Mouse (Mus musculus) heart, postnatal 10 days (tissue): ENCODE measurements around the gene Stk38. TPM values are rescaled to one million over a fixed set of nuclear protein-coding genes. Genes with fewer than 3 reads are reported as not detected.
A peak's percentile ranks its signal among the peaks of the same experiment; 100 is the strongest.

Experiments
- DNase-seq, 2 experiments: peaks; one replicate each; pipeline ENCODE4 v3.0.0; 2021
- intact Hi-C: fragments of 180-260 bp; cut with DNase I; formaldehyde crosslinking; loops from one replicate; pipeline ENCODE4 v1.15.1; 2025
- total RNA-seq, 2 experiments: library from RNA; stranded (reverse); gene quantifications; 2 replicates each; pipeline ENCODE4 v1.2.3; 2021

Gene Stk38
- 10 to 100 TPM; 53.0 to 57.2 TPM for total RNA-seq

DNA sequence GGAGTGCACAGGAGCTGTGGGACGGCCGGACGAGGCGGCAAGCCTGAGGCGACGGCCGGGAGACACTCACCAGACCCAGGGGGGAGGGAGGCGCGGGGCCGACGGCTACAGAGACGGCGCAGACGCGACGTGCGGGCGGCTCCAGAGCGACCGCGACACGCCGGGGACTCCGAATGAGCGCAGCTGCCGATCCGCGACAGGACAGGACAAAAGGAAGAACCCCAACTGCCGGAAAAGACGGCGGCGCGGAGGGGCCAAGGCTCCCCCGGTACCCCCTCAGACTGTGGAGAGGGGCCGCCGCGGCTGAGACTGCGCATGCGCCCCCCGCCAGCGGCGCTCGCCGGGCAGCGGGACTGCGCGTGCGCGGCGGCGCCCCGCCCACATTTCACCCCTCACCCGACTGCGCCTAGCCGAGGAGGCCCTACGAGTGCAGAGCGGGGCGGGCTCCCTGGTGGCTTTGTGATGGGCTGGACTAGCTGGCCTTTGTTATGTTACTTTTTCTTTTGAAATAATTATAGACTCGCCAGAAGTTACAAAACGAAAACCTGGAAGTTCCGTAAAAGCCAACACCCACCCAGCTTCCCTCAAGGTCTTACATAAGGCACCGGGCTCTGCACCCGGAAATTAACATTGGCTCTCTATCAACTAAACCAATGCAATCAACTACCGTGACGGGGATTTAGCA lies at the start of gene Stk38:
Stk38 (minus strand) TSS at position 355 of the 685 bp plus-strand sequence.
- intact Hi-C loops = no loop called here
- DNase-seq = peak; percentile 95

DNA sequence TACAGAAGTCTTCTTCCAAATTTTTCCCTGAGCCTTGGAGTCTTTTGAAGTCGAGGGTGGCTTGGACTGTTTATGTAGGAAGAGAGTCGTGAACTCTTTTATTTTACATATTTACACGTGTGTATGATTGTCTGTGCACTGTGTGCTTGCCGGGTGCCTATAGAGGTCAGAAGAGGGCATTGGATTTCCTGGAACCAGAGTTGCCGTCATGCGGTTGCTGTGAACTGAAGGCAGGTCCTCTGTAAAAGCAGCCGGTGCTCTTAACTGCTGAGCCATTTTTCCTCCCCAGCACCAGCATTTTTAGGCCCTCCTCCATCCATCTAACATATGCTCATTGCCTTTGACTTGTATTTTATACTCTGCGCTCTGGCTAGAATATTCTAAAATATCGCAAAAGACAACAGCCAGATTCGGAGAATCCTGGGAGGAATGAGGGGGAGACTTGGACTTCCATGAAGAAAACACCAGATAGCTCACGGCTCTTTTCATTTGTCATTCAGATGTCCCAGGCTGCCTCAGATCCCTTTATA lies 49.6 kb upstream of the Stk38 start:
- DNase-seq = no peak
- intact Hi-C loops = loop anchor here (10.0 kb wide), 1 partner anchor 307 kb away; the partner anchor contains the start of gene Fgd2

DNA sequence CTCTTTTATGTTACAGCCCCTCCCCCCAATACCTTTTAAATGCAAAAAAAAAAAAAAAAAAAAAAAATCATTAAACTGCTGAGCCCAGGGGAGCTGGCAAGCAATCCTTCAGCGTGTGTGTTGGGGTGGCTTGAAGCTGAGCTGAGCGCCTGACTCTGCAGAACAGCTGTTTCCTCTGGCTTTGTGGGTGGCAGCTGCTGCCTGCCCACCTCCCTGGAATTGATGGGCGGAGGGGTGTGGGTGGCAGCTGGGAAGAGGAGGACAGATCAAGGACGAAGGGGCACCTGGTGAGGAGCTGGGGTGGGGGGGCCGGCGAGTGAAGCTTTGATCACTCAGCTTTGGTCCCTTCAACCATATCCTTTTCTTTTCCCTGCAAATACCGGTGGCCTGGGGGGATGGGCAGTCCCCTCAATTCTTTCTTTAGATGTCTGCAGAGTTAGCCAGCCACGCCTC lies 48.9 kb upstream of the Stk38 start:
- no peak for DNase-seq
- intact Hi-C loops = loop anchor here (10.0 kb wide), 1 partner anchor 308 kb away; the partner anchor contains the start of gene Fgd2

DNA sequence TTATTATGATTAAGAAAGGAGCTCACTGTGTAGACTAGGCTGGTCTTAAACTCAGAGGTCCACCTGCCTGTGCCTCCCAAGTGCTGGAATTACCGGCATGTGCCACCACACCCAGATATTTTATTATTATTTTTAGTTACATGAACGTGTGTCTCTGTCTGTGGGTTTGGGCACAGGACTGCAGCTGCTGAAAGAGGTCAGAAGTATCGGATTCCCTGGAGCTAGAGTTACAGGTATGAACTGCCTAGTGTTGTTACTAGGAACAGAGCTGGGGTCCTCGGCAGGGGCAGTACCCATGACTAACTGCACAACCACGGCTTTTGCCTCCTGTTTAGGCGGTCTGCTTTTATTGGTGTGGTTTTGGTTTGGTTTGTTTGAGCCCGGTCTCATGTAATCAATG lies 48.4 kb upstream of the Stk38 start:
- no peak for DNase-seq
- intact Hi-C loops = loop anchor here (10.0 kb wide), 1 partner anchor 309 kb away; the partner anchor contains the start of gene Fgd2

DNA sequence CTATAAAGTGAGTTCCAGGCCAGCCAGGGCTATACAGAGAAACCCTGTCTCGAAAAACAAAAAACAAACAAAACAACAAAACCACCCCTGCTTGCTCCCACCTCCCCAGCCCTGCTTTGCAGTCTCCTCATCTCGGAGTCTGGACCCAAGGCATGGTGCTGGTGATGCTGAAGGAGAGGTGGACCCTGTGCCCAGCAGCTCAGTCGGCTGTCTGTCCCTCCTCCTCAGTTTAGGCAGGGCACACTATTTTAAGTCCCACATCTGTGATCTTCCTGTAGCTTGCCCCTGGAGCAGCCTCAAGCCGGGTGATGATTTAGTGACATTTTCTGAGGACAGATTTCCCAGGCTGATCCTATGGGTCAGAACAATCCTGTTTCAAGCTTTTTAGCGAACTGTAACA lies 47.8 kb upstream of the Stk38 start:
- no peak for DNase-seq
- intact Hi-C loops = loop anchor here (10.0 kb wide), 1 partner anchor 309 kb away; the partner anchor contains the start of gene Fgd2

DNA sequence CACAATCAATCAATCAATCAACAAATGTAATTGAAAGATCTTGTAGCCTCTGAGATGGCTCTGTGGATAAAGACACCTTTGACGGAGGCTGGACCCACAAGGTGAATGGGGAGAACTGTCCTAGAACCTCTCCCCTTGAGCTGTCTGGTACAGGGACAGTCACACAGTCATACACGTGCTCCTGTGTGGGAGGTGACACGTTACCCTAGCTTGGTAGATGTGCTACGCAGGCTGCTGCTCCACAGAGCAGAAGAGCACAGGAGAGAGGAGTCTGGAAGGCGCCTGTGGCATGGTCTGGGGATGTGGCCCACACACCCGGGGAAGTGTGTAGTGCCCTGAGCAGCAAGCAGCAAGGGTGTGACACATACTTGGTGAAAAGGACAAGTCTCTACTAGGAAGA lies 46.6 kb upstream of the Stk38 start:
- intact Hi-C loops = loop anchor here (10.0 kb wide), 1 partner anchor 310 kb away; the partner anchor contains the start of gene Fgd2
- DNase-seq = no peak

DNA sequence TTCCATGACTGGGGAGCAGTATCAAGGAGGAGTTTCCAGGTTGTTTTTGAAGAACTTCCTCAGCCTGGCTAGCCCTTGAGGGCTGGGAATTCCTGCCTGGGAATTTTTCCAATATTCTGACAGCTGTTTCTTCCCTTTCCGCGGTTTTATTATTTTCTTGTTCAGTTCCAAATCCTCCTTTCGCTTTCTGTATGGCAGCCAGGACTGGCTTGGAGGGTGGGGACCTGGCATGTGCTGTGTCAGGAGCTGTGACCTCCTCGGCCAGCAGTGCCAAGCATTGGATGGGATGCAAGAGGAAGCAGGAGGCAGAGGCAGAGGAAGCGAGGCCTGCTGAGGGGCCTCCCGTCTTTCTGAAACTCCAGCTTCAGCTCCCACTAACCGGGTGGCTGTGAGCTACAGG lies 46.0 kb upstream of the Stk38 start:
- intact Hi-C loops = loop anchor here (10.0 kb wide), 1 partner anchor 311 kb away; the partner anchor contains the start of gene Fgd2
- peak; percentile 77 for DNase-seq

DNA sequence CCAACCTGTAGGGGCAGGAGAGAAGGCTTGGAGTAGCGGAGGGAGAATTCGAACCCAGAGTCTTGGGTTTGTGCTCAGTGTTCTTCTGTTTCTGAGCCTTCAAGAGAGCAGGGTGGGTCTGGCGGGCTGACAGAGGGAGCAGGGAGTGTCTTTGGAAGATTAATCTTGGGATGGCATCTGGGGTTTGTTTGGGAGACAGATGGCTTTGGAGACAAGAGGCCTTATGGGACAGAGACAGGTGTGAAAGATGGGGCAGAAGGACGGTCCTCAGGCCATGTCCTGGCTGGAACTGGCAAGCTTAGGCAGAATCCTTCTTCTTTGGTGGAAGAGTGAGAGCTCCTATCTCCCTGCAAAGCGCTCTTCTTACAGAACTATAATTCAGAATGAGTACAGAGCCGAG lies 45.3 kb upstream of the Stk38 start:
- intact Hi-C loops = loop anchor here (10.0 kb wide), 1 partner anchor 312 kb away; the partner anchor contains the start of gene Fgd2
- DNase-seq = no peak

DNA sequence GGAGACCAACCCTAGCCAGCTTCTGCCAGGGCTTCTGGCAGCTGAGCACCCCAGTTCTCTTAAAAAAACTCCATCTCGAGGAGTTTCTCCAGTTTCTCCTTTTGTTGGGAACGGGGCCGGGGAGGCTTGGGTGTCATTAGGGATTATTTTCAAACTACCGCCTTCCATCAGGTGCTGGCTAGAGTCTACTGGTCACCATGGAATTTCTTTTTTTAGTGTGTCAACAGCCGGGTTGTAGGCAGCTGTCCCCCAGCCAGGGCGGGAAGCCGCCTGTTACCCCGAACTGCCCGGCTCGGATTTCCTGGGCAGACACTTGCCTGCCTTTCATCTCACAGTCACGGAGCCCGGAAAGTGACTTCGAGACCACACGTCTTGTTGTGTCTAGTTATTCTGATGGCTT lies 43.0 kb upstream of the Stk38 start:
- DNase-seq = peak in 1 of 2 experiments; percentile 42
- intact Hi-C loops = loop anchor here (10.0 kb wide), 1 partner anchor 314 kb away; the partner anchor contains the start of gene Fgd2

DNA sequence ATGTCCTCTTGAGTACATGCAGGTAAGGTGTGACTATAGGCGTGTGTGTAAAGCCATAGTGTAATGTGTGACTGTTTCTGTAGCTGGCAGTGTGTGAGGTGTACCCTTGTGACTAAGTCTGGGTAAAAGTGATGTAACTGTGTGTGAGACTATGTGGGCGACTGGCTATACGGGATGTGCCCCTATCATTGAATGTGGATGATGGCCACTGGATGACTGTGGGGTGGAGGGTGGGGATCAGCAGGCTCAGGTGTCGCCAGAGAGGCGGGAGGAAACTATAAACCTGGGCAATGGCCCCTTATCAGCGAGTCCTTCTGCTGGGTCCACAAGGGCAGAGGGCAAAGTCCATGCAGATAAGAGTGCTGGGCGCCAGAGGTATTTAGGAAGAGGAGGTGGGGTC lies 42.1 kb upstream of the Stk38 start:
- no peak for DNase-seq
- intact Hi-C loops = loop anchor here (1.0 to 10.0 kb wide), 5 partner anchors 45 to 445 kb away; partner anchors contain the start of genes Fgd2 and Pim1

DNA sequence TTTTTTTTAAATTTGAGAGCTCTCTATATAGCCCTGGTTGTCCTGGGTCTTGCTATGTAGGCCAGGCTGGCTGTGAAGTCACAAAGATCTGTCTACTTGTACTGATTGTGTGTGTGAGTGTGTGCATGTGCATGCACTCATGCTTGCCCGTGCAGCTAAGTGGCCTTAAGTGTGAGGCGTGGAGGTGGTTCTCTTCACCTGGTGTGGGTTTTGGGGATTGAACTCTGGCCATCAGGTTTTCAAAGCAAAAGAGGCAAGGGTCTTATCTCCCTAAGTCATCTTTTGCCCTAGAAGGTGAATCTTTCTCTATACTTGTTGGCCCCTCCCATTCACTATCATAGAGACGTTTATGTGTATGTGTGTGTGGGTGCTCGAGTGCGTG lies 41.7 kb upstream of the Stk38 start:
- DNase-seq = no peak
- intact Hi-C loops = loop anchor here (1.0 to 10.0 kb wide), 4 partner anchors 46 to 445 kb away; partner anchors contain the start of gene Pim1

DNA sequence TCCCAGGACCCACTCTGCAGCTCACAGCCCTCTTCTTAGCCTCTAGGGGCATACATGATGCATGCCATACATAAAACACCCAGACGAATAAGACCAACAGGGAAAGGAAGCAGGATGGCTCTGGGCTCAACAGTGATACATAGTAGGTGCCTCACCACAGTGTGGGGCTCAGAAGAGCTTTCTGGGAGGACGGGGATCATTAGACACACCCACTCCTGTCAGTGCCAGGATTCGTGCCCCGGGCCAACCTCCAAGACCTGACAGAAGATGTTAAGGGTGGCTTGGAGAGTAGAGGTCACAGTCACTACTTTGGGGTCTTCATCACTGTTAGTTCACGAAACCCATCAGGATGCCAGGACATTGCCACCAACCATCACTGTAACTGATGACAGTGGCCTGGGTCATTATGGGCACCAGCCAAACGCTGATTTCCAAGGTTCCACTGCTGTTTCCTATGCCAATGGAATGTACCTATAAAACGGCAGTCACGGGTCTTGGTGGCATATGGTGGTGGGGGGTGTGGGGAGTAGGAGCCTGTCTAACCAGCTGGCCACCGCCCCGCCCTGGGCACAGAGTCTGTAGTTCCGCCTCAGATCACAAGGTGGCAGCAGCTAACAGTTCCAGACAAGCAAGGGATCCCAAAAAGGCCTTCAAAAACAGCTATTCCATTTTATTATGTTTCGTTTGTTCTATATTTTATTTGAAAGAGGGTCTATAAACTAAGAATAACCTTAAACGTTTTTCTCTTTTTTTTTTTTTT lies 41.1 kb upstream of the Stk38 start:
- DNase-seq = peak; percentile 90 to 94
- intact Hi-C loops = loop anchor here (1.0 to 10.0 kb wide), 4 partner anchors 46 to 446 kb away; partner anchors contain the start of gene Pim1

DNA sequence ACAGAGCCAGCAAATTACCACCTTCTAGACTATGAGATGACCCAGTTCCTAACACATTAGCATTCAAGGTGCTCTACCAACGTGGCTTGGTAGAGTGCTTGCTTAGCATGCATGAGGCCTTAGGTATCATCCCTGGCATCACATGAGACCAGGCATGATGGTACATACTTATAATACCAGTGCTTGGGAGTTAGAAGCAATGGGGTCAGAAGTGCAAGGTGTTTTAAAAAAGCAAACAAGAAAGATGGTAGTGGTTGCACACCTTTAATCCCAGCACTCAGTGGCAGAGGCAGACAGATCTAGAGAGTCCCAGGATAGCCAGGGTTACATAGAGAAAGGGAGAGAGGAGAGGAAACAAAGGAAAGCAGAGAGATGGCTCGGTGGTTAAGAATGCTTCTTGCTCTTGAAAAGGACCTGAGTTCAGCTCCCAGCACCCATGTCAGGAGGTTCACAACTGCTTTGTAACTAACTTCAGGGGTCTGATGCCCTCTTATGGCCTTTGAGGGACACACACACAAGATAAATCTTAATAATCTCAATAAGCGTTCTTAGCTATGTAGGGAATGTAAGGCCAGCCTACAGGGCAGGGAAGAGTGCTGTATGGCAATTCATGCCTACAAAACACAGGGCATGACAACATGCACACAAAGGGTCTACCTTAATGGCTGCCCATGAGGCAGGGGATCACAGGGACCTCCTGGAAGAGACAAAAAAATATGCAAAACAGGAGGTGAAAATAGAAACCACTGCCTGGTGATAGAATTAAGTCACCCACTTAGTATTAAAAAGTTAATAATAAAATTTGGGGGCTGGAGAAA lies 40.1 kb upstream of the Stk38 start:
- intact Hi-C loops = loop anchor here (2.0 to 10.0 kb wide), 2 partner anchors 199 to 447 kb away; partner anchors contain the start of gene Pim1
- DNase-seq = no peak

DNA sequence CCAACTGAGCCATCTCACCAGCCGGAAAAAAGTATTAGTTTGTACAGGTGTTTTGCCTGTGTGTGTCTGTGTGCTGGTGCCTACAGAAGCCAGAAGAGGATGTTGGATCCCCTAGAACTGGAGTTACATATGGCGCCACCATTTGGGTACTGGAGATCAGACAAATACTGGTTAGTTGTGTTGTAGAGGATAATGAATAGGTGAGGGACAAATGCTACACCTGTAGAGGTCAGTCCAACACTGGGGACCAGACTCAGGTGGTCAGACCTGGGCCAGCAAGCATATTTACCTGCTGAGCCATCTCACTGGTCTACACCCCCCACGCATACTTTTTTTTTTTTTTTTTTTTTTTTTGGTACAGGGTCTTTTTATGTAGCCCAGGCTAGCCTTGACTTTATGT lies 39.1 kb upstream of the Stk38 start:
- intact Hi-C loops = loop anchor here (10.0 kb wide), 1 partner anchor 448 kb away; the partner anchor contains the start of gene Pim1
- DNase-seq = no peak

DNA sequence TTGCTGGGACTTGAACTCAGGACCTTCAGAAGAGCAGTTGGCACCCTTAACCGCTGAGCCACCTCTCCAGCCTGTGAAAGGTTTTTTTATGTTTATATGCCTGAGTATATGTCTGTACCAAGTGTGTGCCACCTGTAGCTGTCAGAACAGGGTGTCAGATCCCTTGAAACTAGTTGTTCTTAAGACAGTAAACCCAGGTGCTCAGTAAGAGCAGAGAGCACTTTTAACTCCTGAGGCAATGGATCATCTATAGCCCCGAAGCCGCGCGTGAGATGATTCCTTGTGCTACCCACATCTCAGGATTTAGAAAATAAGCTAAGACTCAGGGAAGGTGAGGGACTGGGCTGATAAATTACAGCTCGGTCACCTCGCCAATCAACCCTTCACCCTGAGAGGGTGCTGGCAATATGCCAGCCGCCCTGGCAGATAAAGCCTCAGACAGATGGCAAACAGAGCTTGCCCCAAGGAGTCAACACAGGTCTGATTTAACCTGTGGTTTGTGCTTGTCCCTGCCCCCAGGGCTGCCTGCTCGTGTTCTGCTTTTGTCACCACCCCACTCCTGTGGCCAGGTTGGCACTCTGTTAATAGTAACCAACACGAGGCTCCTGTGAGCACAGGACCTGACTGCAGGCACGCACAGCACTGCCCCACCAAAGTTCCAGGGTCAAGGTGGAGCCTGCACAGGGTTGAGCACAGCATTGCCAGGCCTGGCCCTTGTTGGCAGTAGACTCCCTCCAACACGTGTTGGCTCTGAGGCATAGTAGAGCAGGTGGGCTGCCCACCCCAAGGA lies 38.1 kb upstream of the Stk38 start:
- intact Hi-C loops = loop anchor here (10.0 kb wide), 1 partner anchor 449 kb away; the partner anchor contains the start of gene Pim1
- peak; percentile 63 to 67 for DNase-seq

DNA sequence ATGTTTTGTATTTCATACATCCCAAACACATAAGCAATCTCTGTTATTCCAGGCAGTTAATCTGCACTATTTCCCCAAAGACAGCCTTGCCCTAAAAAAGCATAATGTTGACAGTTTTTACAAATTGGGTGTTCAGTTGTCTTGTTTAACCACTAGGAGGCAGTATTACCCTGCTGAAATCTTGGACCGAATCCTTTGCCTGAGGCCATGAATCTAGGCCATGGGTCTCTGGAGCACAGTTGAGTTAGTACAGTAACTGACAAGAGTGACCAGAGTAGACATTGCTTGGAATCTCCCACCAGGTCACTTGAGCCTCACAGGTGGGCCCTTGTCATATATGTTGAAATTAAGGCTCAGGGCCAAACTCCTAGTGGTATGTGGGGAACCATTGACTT lies 37.1 kb upstream of the Stk38 start:
- intact Hi-C loops = loop anchor here (10.0 kb wide), 1 partner anchor 450 kb away; the partner anchor contains the start of gene Pim1
- peak in 1 of 2 experiments; percentile 59 for DNase-seq

DNA sequence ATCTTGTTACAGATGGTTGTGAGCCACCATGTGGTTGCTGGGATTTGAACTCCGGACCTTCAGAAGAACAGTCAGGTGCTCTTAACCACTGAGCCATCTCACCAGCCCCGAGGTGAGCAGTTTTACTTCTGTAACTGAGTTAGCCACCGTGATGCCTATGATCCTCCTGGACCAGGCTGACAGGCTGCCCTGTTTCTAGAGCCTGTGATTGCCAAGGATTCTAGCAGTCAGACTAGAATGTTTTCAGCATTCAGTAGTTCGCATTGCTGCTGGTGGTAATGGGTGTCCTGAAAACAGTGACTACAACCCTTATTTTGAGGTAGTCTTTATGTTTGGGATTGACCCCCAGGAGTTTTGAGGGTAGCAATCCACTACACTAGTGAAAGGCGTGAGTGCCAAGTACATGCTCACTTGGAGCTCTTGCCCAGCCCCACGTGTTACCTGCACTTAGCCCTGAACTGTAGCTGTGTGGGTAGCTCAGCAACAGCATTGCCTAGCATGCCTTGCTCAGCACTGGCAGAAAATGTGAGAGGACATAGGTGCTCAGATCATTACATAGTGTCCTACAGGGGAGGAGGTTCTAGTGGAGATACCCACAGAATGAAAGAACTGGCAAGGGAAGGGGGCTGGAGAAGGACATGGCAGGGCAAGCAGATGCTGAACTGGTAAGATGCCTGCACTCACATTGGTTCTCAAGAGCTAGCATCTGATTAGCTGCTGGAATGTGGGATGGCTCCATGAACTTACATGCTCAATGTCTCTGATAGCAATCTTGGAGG lies 36.5 kb upstream of the Stk38 start:
- intact Hi-C loops = loop anchor here (10.0 kb wide), 1 partner anchor 450 kb away; the partner anchor contains the start of gene Pim1
- no peak for DNase-seq

DNA sequence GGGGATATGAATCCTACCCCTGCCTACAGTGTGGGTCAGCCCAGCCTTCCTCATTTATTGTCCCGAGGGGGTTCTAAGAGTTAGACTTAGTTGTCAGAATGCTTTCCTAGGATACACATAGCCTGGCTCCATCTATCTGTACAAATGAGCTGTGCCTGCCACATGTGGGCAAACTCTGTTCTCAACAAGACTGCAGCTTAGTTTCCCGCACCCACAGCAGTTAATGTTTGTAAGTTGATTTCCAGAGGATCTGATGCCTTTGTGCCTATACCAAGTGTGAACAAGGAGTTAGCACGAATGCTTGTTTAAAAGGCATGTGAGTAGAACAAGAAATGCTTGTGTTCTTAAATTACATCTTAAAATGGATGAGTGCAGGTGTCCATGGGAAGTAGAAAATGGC lies 35.8 kb upstream of the Stk38 start:
- intact Hi-C loops = loop anchor here (10.0 kb wide), 1 partner anchor 451 kb away; the partner anchor contains the start of gene Pim1
- no peak for DNase-seq
